Mouse (Mus musculus): Measurements from ENCODE around the gene Olfr251. TPM values are rescaled to one million over a fixed set of nuclear protein-coding genes. Genes with fewer than 3 reads are reported as not detected.
"Not testable (repeated sequence)": the region's sequence is repeated elsewhere in the genome, so short reads cannot be mapped to it uniquely, and the experiment has no call there.

Olfr251 gene
- polyA plus RNA-seq (2012; rRNA removed) = not detected in 2 replicates

GRCm38 (mm10) chr9:38376786-38377185 lies at the start of gene Olfr251:
Gene Olfr251, plus strand, starts transcription at chr9:38377086.
- 58% methylated on average over 2 of the region's 2 CpGs for WGBS
- no peak within 1 kb of the TSS for H3K4me3 ChIP-seq (replicated peaks; ENCODE audit: insufficient read depth, low read depth, low read length)

GRCm38 (mm10) chr9:38328760-38329159 lies 48.1 kb upstream of the Olfr251 start, which contains the start of gene Olfr25:
Gene Olfr25, plus strand, starts transcription at chr9:38329060.
- no peak for DNase-seq
- WGBS = 58% methylated on average over 3 of the region's 3 CpGs
- Histone ChIP-seq H3K4me1 (ENCODE audit: control insufficient read depth, insufficient read depth, low read length) (no peaks in the 10 kb centered on the region), H3K27ac (ENCODE audit: insufficient read depth, low read length) (no peak within 1 kb of the TSS), H3K4me3 (replicated peaks; ENCODE audit: insufficient read depth, low read depth, low read length) (no peak within 1 kb of the TSS), H3K27me3 (ENCODE audit: control insufficient read depth, insufficient read depth, low read length) (no peaks in the 10 kb centered on the region)
- TF ChIP-seq CTCF (IDR thresholded peaks at IDR 0.05; ENCODE audit: borderline replicate concordance, insufficient read depth, low read depth, low read length) (no peak), POLR2A (IDR thresholded peaks at IDR 0.05; ENCODE audit: borderline replicate concordance, insufficient read depth, low read length) (no peak)

More at GRCm38 (mm10) chr9:38376786-38377185, at the start of gene Olfr251:
- H3K27me3 ChIP-seq (ENCODE audit: control insufficient read depth, insufficient read depth, low read length) = no peaks in the 10 kb centered on the region
- TF ChIP-seq POLR2A (IDR thresholded peaks at IDR 0.05; ENCODE audit: borderline replicate concordance, insufficient read depth, low read length) = no peak
- H3K4me1 ChIP-seq (ENCODE audit: control insufficient read depth, insufficient read depth, low read length) = no peaks in the 10 kb centered on the region
- H3K27ac ChIP-seq (ENCODE audit: insufficient read depth, low read length) = no peak within 1 kb of the TSS
- DNase-seq = no peak

- Histone ChIP-seq H3K4me1 (ENCODE audit: control insufficient read depth, insufficient read depth, low read length) (no peaks in the 10 kb centered on the region), H3K27ac (ENCODE audit: insufficient read depth, low read length) (no peak within 1 kb of the TSS), H3K27me3 (ENCODE audit: control insufficient read depth, insufficient read depth, low read length) (no peaks in the 10 kb centered on the region), H3K4me3 (replicated peaks; ENCODE audit: insufficient read depth, low read depth, low read length) (no peak within 1 kb of the TSS)
- DNase-seq = no peak
- TF ChIP-seq CTCF (IDR thresholded peaks at IDR 0.05; ENCODE audit: borderline replicate concordance, insufficient read depth, low read depth, low read length) (no peak), POLR2A (IDR thresholded peaks at IDR 0.05; ENCODE audit: borderline replicate concordance, insufficient read depth, low read length) (no peak)
- WGBS = 91% methylated on average over 4 of the region's 4 CpGs
These were observed 28.8 kb upstream of the Olfr251 start, which contains the start of gene Olfr898 for GRCm38 (mm10) chr9:38348111-38348510. Gene Olfr898, plus strand, starts transcription at chr9:38348411.

- Histone ChIP-seq H3K27ac (ENCODE audit: insufficient read depth, low read length) (no peak within 1 kb of the TSS), H3K4me3 (replicated peaks; ENCODE audit: insufficient read depth, low read depth, low read length) (no peak within 1 kb of the TSS), H3K4me1 (ENCODE audit: control insufficient read depth, insufficient read depth, low read length) (no peaks in the 10 kb centered on the region), H3K27me3 (ENCODE audit: control insufficient read depth, insufficient read depth, low read length) (no peaks in the 10 kb centered on the region)
- no peak for DNase-seq
- TF ChIP-seq POLR2A (IDR thresholded peaks at IDR 0.05; ENCODE audit: borderline replicate concordance, insufficient read depth, low read length) = no peak
- no peak for TF ChIP-seq CTCF (IDR thresholded peaks at IDR 0.05; ENCODE audit: borderline replicate concordance, insufficient read depth, low read depth, low read length)
- WGBS = 86% methylated on average over 2 of the region's 2 CpGs
These were observed 10.3 kb upstream of the Olfr251 start, which contains the start of gene Olfr250 for GRCm38 (mm10) chr9:38366596-38366995. Gene Olfr250, plus strand, starts transcription at chr9:38366896.

GRCm38 (mm10) chr9:38401398-38401797 lies 24.5 kb downstream of the Olfr251 start, which contains the start of gene Olfr147:
Gene Olfr147, plus strand, starts transcription at chr9:38401698.
- WGBS = 74% methylated on average over 1 of the region's 1 CpGs

GRCm38 (mm10) chr9:38407502-38407901 lies 30.6 kb downstream of the Olfr251 start:
- not testable (repeated sequence) for H3K27me3 ChIP-seq (ENCODE audit: control insufficient read depth, insufficient read depth, low read length); H3K4me1 ChIP-seq (ENCODE audit: control insufficient read depth, insufficient read depth, low read length); H3K27ac ChIP-seq (ENCODE audit: insufficient read depth, low read length); DNase-seq; H3K4me3 ChIP-seq (replicated peaks; ENCODE audit: insufficient read depth, low read depth, low read length)
- 85% methylated on average over 3 of the region's 3 CpGs for WGBS

More at GRCm38 (mm10) chr9:38401398-38401797, 24.5 kb downstream of the Olfr251 start, which contains the start of gene Olfr147:
- Histone ChIP-seq H3K4me3 (replicated peaks; ENCODE audit: insufficient read depth, low read depth, low read length) (no peak within 1 kb of the TSS), H3K27ac (ENCODE audit: insufficient read depth, low read length) (no peak within 1 kb of the TSS), H3K27me3 (ENCODE audit: control insufficient read depth, insufficient read depth, low read length) (no peaks in the 10 kb centered on the region), H3K4me1 (ENCODE audit: control insufficient read depth, insufficient read depth, low read length) (no peaks in the 10 kb centered on the region)
- no peak for DNase-seq
- TF ChIP-seq CTCF (IDR thresholded peaks at IDR 0.05; ENCODE audit: borderline replicate concordance, insufficient read depth, low read depth, low read length) (no peak), POLR2A (IDR thresholded peaks at IDR 0.05; ENCODE audit: borderline replicate concordance, insufficient read depth, low read length) (no peak)

GRCm38 (mm10) chr9:38413502-38413901 lies 36.6 kb downstream of the Olfr251 start:
- H3K4me1 ChIP-seq (ENCODE audit: control insufficient read depth, insufficient read depth, low read length); H3K27me3 ChIP-seq (ENCODE audit: control insufficient read depth, insufficient read depth, low read length); H3K27ac ChIP-seq (ENCODE audit: insufficient read depth, low read length); H3K4me3 ChIP-seq (replicated peaks; ENCODE audit: insufficient read depth, low read depth, low read length); DNase-seq: not testable (repeated sequence)
- 95% methylated on average over 14 of the region's 14 CpGs for WGBS

- Histone ChIP-seq H3K27me3 (ENCODE audit: control insufficient read depth, insufficient read depth, low read length) (no peaks in the 10 kb centered on the region), H3K4me3 (replicated peaks; ENCODE audit: insufficient read depth, low read depth, low read length) (no peak overlapping the region), H3K4me1 (ENCODE audit: control insufficient read depth, insufficient read depth, low read length) (no peaks in the 10 kb centered on the region), H3K27ac (ENCODE audit: insufficient read depth, low read length) (no peak overlapping the region)
- TF ChIP-seq POLR2A (IDR thresholded peaks at IDR 0.05; ENCODE audit: borderline replicate concordance, insufficient read depth, low read length) (no peak), CTCF (IDR thresholded peaks at IDR 0.05; ENCODE audit: borderline replicate concordance, insufficient read depth, low read depth, low read length) (no peak)
- DNase-seq = no peak
These were observed 46.9 kb downstream of the Olfr251 start for GRCm38 (mm10) chr9:38423801-38424200.

Data from cerebellum, adult 2 months (tissue).